8 mouse cellular contexts compared by ENCODE assay signal in the genomic region with DNA sequence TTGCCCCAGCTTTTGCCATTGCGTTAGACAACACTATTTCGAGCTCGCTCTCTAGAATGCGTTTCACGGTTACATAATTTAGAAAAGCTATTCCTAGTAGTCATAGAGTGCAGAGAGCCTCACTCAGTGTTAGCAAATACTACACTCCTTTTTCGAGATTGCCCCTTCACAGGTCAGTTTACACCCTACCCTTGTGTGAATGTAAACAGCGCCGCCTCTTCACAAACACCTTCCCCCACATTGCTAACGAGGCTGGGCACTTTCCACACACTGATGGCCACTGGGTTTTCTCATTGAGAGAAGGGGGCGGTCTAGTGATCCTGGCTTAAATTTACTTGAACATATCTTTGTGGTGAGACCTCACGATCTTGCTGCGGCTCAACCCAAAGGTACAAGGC. TPM values are rescaled to one million over a fixed set of nuclear protein-coding genes. Genes with fewer than 3 reads are reported as not detected.
A peak's percentile ranks its signal among the peaks of the same experiment; 100 is the strongest.
DNase-seq lines count a peak whose midpoint lies in the region; ATAC-seq and TF ChIP-seq lines count a peak whose summit lies in the region.

No protein-coding gene starts in this region.

- 0 out of 2 replicates have a peak, but pooled peaks have one; percentile 4 for ATAC-seq in heart, embryonic 11.5 days (replicated peaks; ENCODE audit: insufficient number of reproducible peaks, low FRiP score, low TSS enrichment)
- ATAC-seq in hindbrain, embryonic 15.5 days (ENCODE audit: low FRiP score, low read depth), result no peak

- WGBS in heart, embryonic 11.5 days (ENCODE audit: insufficient replicate concordance), result 2% methylated on average over 12 of the region's 12 CpGs
- under 1% methylated on average over 12 of the region's 12 CpGs for WGBS in bone marrow, adult 2 months
- 6% methylated on average over 12 of the region's 12 CpGs for WGBS in hindbrain, embryonic 15.5 days
- 3% methylated on average over 12 of the region's 12 CpGs for WGBS in macrophage (ENCODE audit: missing documents)

- DNase-seq in heart, adult 8-10 months (ENCODE audit: low spot score), result no peak
- no peak for DNase-seq in left cerebral cortex, adult 8-10 months (ENCODE audit: low spot score in 2 of 2)
- DNase-seq in urinary bladder, postnatal 36 days (ENCODE audit: low spot score in 2 of 2), result no peak
- DNase-seq in layer of hippocampus, adult 18-20 months (ENCODE audit: low spot score in 2 of 2), result no peak

- no peak for TF ChIP-seq POLR2A in bone marrow, adult 2 months (IDR thresholded peaks at IDR 0.05; ENCODE audit: borderline replicate concordance, control insufficient read depth, low read depth, low read length)

- no peaks in the 10 kb centered on the region for H3K9me3 ChIP-seq in heart, embryonic 11.5 days (replicated peaks; ENCODE audit: control insufficient read depth, low read length)
- H3K9me3 ChIP-seq in hindbrain, embryonic 15.5 days, result no peaks in the 10 kb centered on the region

- TF ChIP-seq CTCF in bone marrow, adult 2 months (IDR thresholded peaks at IDR 0.05; ENCODE audit: control insufficient read depth, insufficient read depth, low read length), result no peak

- no peaks in the 10 kb centered on the region for H3K36me3 ChIP-seq in heart, embryonic 11.5 days (ENCODE audit: control insufficient read depth, insufficient read depth, low read length)
- no peaks in the 10 kb centered on the region for H3K36me3 ChIP-seq in hindbrain, embryonic 15.5 days
- H3K36me3 ChIP-seq in macrophage (ENCODE audit: inconsistent target), result no peaks in the 10 kb centered on the region

- peak overlapping the region; percentile 80 for H3K4me2 ChIP-seq in heart, embryonic 11.5 days
- H3K4me2 ChIP-seq in hindbrain, embryonic 15.5 days, result peak overlapping the region; percentile 99

- H3K27ac ChIP-seq in heart, embryonic 11.5 days (ENCODE audit: low read depth, low read length), result peak overlapping the region; percentile 74
- H3K27ac ChIP-seq in bone marrow, adult 2 months (ENCODE audit: control insufficient read depth, insufficient read depth, low read depth, low read length, poor library complexity), result peak overlapping the region; percentile 27
- 0 out of 2 replicates have a peak overlapping the region, but pooled peaks have one; percentile 27 for H3K27ac ChIP-seq in hindbrain, embryonic 15.5 days (replicated peaks)
- peak overlapping the region; percentile 68 for H3K27ac ChIP-seq in macrophage

- H3K4me1 ChIP-seq in heart, embryonic 11.5 days (ENCODE audit: control insufficient read depth, insufficient read depth, low read length), result peaks cover 12% of the 10 kb centered on the region
- H3K4me1 ChIP-seq in bone marrow, adult 2 months (ENCODE audit: control insufficient read depth, insufficient read depth, low read length), result no peaks in the 10 kb centered on the region; the same call in 1 of the 2 replicates
- peaks cover 18% of the 10 kb centered on the region for H3K4me1 ChIP-seq in hindbrain, embryonic 15.5 days (replicated peaks)

- no peaks in the 10 kb centered on the region for H3K27me3 ChIP-seq in heart, embryonic 11.5 days (ENCODE audit: control insufficient read depth, insufficient read depth, low read length)
- no peaks in the 10 kb centered on the region for H3K27me3 ChIP-seq in hindbrain, embryonic 15.5 days

- H3K9ac ChIP-seq in heart, embryonic 11.5 days (ENCODE audit: low read depth, low read length), result peak overlapping the region; percentile 77
- peak overlapping the region; percentile 30; the same call in 1 of the 2 replicates for H3K9ac ChIP-seq in hindbrain, embryonic 15.5 days

- peak overlapping the region; percentile 84 for H3K4me3 ChIP-seq in heart, embryonic 11.5 days (ENCODE audit: low read depth, low read length)
- H3K4me3 ChIP-seq in bone marrow, adult 2 months (replicated peaks; ENCODE audit: control insufficient read depth, low read depth, low read length), result peak overlapping the region; percentile 73
- peak overlapping the region; percentile 56 for H3K4me3 ChIP-seq in hindbrain, embryonic 15.5 days
- H3K4me3 ChIP-seq in macrophage (ENCODE audit: inconsistent target), result peak overlapping the region; percentile 89

- H3K79me2 ChIP-seq in macrophage (ENCODE audit: inconsistent target), result peaks cover 44% of the 10 kb centered on the region

RNA-seq across cellular contexts. Expression of gene Cit, which starts 0.7 kb away (rescaled TPM):
- polyA plus RNA-seq in heart, embryonic 11.5 days (2014; fragmentation: Nextera tagmentation; extraction: Ambion mirVana), result 21.8 and 33.1 TPM in 2 replicates
- total RNA-seq in heart, adult 8-10 months (2022), result 1 to 10 TPM; 1.1 to 1.6 (median 1.3) TPM
- 41.5 and 76.2 TPM in 2 replicates for polyA plus RNA-seq in bone marrow, adult 2 months (2011; ENCODE audit: insufficient read depth, insufficient read length, low replicate concordance, missing spikeins)
- 30.2 and 32.8 TPM in 2 replicates for polyA plus RNA-seq in hindbrain, embryonic 15.5 days (2015; fragmentation: Nextera tagmentation; extraction: Ambion mirVana)
- total RNA-seq in macrophage (2018; cell fraction: chromatin; rRNA removed), result 10 to 100 TPM in 22 of 26 experiments, 1 to 10 TPM in 4; 5.9 to 75.0 (median 20.0) TPM
- total RNA-seq in macrophage (2018; cell fraction: cytosol; rRNA removed), result 1 to 10 TPM in 21 of 26 experiments, under 1 TPM in 5; 0.56 to 5.0 (median 2.0) TPM
- 10 to 100 TPM in 7 of 26 experiments, 1 to 10 TPM in 19; 2.8 to 54.2 (median 6.9) TPM for total RNA-seq in macrophage (2018; cell fraction: nucleus; rRNA removed)
- polyA plus RNA-seq in macrophage (2018), result 0.46 to 2.4 TPM (median 1.9 TPM) in 3 replicates
- 100 to 1,000 TPM; 181 to 207 (median 194) TPM for total RNA-seq in left cerebral cortex, adult 8-10 months (2022)
- total RNA-seq in layer of hippocampus, adult 18-20 months (2021), result 10 to 100 TPM; 59.8 to 72.5 TPM
